Mouse (Mus musculus): ENCODE measurements around the gene Gtf3c2. TPM values are rescaled to one million over a fixed set of nuclear protein-coding genes. Genes with fewer than 3 reads are reported as not detected.

The Gtf3c2 gene
- total RNA-seq, 2 experiments from 2014 or later: 53.3 to 57.8 TPM

DNA sequence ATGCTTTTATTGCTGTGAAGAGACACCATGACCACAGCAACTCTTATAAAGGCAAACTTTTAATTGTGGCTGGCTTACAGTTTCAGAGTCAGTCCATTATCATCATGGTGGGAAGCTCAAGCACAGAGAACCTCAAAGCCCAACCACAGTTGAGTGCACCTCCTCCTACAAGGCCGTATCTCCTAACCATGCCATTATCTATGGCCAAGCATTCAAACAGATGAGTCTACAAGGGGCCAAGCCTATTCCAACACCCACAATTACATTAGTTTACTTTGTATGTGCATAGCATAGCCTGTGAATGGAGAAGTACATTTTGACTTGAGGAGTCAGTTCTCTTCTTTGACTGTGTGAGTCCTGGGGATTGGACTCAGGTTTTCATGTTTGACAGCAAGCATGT lies 15.1 kb downstream of the Gtf3c2 start:
- intact Hi-C loops (cut with DNase I): no loop called here
- DNase-seq (ENCODE audit: low spot score in 2 of 2): no peak

DNA sequence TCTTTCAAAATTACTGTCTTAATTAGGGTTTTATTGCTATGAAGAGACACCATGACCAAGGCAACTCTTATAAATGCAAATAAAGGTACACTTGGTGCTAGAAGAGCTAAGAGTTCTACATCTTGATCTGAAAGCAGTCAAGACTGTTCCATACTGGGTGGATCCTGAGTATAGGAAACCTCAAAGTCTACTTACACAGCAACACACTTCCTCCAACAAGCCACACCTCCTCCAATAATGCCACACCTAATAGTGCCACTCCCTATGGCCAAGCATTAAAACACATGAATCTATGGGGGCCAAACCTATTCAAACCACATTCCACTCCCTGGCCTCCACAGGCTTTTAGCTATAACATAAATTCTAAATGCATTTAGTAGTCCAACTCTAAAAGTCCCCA lies 17.5 kb downstream of the Gtf3c2 start:
- intact Hi-C loops (cut with DNase I): no loop called here
- DNase-seq (ENCODE audit: low spot score in 2 of 2): no peak

GRCm38 (mm10) chr5:31154152-31154553 lies 25.8 kb downstream of the Gtf3c2 start, which contains the start of gene Mpv17:
Gene Mpv17, minus strand, starts transcription at chr5:31154251.
- intact Hi-C loops (cut with DNase I): no loop called here
- peak; percentile 86 to 91 for DNase-seq (ENCODE audit: low spot score in 2 of 2)

- intact Hi-C loops (cut with DNase I): no loop called here
- no peak for DNase-seq (ENCODE audit: low spot score in 2 of 2)
Measured at GRCm38 (mm10) chr5:31153516-31154151, 26.3 kb downstream of the Gtf3c2 start.

DNA sequence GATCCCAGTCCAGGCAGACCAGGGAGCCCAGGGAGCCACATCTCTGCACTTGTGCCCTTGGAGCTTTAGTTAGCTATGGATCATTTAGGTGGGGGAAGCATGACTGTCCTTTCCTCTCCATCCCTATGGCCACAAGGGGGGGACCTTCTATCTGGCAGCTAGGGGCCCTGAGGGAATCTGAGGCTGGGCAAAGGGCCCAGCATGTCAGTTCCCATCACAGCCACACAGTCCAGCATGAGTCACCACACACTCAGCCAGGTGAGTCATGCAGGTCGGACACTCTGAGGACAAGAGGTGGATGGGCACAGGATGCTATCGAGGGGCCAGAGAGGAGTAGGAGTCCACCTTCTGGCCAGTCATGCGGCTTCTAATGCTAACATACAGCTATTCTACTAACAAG lies 28.2 kb downstream of the Gtf3c2 start:
- intact Hi-C loops (cut with DNase I): no loop called here
- DNase-seq (ENCODE audit: low spot score in 2 of 2): no peak

GRCm38 (mm10) chr5:31149781-31150180 lies 30.2 kb downstream of the Gtf3c2 start:
- DNase-seq (ENCODE audit: low spot score in 2 of 2): no peak
- intact Hi-C loops (cut with DNase I): no loop called here

GRCm38 (mm10) chr5:31138968-31139425 lies 40.9 kb downstream of the Gtf3c2 start:
- no peak for DNase-seq (ENCODE audit: low spot score in 2 of 2)
- intact Hi-C loops (cut with DNase I): no loop called here

GRCm38 (mm10) chr5:31138241-31138967 lies 41.5 kb downstream of the Gtf3c2 start, which contains the start of gene Ucn:
Gene Ucn, minus strand, starts transcription at chr5:31138829.
- no peak for DNase-seq (ENCODE audit: low spot score in 2 of 2)
- intact Hi-C loops (cut with DNase I): no loop called here

DNA sequence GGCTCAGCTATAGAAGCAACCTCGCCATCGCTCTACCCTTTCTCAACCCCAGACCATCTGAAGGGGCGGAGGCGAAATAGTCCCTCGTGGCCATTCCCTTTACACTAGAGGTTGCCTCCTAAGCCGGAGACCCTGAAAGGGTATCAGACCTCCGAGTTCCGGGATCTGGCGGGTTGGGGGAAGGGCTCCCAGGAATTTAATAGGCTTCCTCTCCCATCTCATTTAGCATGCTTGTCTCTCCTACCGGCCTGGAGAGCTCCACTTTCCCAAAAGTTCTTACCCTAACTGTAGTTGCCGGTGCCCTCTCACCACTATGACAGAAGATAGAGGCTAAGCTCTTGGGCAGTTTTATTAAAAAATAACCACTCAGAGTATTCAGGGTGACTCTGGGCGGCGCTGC lies 42.3 kb downstream of the Gtf3c2 start:
- intact Hi-C loops (cut with DNase I): no loop called here
- DNase-seq (ENCODE audit: low spot score in 2 of 2): no peak

DNA sequence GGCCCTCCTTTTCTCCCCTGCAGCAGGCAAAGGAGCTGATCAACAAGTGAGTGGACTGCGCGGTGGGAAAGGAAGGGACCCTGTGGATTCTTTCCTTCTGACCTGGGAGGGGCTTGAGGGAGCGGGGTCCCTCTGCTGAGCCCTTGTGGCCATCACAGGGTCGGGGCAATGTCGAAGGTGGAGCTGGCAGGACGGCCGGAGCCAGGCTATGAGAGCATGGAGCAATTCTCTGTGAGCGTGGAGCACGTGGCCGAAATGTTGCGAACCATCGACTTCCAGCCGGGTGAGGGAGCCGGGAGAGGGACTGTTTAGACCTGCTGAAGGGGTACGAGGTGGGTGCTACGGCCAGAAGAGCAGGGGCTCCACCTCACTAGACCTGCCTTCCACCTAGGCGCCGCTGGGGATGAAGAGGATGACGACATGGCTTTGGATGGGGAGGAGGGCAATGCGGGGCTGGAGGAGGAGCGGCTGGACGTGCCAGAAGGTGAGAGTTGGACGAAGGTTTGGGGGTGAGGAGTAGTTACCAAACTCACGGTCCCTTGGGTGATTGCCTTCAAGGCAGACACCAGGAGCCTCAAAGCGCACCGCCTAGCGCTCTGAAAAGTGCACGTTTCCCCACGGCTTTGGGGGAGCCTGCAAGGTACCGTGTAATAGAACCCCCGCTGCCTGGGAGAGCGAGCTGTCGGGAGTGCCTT lies 43.1 kb downstream of the Gtf3c2 start:
- intact Hi-C loops (cut with DNase I): no loop called here
- no peak for DNase-seq (ENCODE audit: low spot score in 2 of 2)

DNA sequence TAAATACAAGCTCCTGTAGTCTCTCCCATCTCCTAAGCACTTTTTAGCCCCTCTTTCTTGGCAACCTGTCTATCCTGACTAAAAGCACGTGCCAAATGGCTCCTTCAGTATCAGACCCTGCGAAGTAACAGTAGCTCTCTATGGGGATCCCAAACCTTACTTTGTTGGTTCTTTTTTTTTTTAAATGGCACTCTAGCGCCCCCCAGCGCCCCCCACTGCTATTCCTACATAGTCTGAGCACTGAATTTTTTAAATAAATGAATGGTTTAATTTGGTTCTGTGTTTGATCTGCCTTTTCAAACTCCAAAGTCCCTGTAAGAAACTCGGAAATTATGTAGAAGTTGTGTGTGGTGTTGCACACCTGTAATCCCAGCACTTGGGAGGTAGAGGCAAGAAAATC lies 53.9 kb downstream of the Gtf3c2 start:
- intact Hi-C loops (cut with DNase I): no loop called here

GRCm38 (mm10) chr5:31123481-31123880 lies 56.5 kb downstream of the Gtf3c2 start:
- DNase-seq (ENCODE audit: low spot score in 2 of 2): no peak
- intact Hi-C loops (cut with DNase I): no loop called here

More for the DNA sequence above, 53.9 kb downstream of the Gtf3c2 start:
- no peak for DNase-seq (ENCODE audit: low spot score in 2 of 2)

DNA sequence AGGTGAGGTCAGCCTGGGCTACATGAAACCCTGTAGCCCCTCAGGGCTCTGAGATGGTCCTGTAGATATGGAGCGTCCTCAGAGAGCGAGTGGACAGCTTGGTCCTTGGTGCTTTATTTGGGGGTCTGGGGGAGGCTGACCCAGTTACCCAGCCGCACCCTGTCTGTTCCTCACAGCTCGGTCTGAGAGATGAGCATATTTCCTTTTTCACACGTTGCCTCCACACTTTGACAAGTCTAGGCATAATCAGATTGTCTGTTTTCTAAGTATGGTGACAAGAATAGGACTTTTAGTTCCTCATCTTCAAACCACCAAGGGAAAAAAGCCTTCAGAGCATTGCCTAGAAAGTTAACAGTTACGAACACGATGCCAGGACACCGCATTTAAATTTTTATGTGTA lies 58.8 kb downstream of the Gtf3c2 start:
- peak; percentile 36 to 89 for DNase-seq (ENCODE audit: low spot score in 2 of 2)
- intact Hi-C loops (cut with DNase I): loop anchor here (1.0 to 2.0 kb wide), 3 partner anchors 28 to 128 kb away; no protein-coding TSS in a partner anchor

DNA sequence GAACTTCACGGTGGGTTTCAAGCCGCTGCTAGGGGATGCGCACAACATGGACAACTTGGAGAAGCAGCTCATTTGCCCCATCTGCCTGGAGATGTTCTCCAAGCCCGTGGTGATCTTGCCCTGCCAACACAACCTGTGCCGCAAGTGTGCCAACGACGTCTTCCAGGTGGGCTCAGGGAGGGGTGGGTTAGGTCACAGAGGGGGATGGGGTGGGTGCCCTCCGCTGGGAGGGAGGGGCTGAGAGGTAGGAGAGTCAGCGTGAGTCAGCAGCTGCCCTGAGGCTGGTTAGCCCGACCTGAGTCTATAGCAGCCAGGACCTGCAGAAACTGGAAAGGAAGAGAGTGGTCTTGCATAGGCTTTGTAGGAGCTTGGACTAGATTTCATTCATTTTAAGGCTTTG lies 63.0 kb downstream of the Gtf3c2 start:
- intact Hi-C loops (cut with DNase I): no loop called here
- DNase-seq (ENCODE audit: low spot score in 2 of 2): no peak

- DNase-seq (ENCODE audit: low spot score in 2 of 2): no peak
- intact Hi-C loops (cut with DNase I): no loop called here
Measured at GRCm38 (mm10) chr5:31116354-31116753, 63.6 kb downstream of the Gtf3c2 start, which contains the start of gene Trim54. Gene Trim54, plus strand, starts transcription at chr5:31116712.

- no peak for DNase-seq (ENCODE audit: low spot score in 2 of 2)
- intact Hi-C loops (cut with DNase I): no loop called here
Measured at GRCm38 (mm10) chr5:31110781-31111180, 69.2 kb downstream of the Gtf3c2 start.

DNA sequence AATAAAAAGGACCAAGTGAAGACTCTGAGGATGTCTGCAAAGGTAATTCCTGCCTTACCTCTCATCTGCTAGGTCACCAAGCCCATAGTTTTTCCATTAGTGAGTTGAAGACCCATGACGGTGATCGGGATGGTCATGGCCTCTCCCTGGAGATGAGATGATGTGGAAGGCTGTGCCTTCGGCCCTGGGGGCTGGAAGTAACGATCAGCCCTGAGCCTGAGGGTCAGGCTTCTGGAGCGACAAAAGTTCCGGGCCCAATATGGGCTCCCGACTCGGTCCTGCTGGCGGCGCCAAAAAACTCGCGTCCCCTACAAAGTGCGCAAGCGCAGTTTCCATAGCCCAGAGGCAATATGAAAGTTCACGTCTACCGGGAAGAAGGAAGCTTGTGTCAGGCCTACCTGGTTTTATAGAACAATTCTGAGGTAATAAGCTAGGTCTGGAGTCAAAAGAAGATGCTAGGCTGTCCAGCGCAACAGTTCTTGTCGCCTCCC lies 71.9 kb downstream of the Gtf3c2 start, which contains the start of gene Slc30a3:
Slc30a3 (minus strand) TSS at position 238 of the 491 bp plus-strand sequence.
- intact Hi-C loops (cut with DNase I): no loop called here
- no peak for DNase-seq (ENCODE audit: low spot score in 2 of 2)

Measured in left cerebral cortex, postnatal 25 days (tissue).